Mouse (Mus musculus) urinary bladder, adult 2 months (tissue): ENCODE results near the gene Upf3a. TPM values are rescaled to one million over a fixed set of nuclear protein-coding genes. Genes with fewer than 3 reads are reported as not detected.

Experiments
- polyA plus RNA-seq: library from polyadenylated mRNA; depleted of rRNA; stranded (reverse); fragments of >200 nt; gene quantifications from 2 replicates; pipeline ENCODE4 v1.2.3, GENCODE M21; 2012; rRNA removed

Upf3a gene
- polyA plus RNA-seq, 1 experiment = 21.3 TPM

Other genes starting within 250 kb of the Upf3a start
- 0.04 and 0.07 TPM in 2 replicates for gene 1700029H14Rik, start 223.2 kb upstream of the Upf3a start, polyA plus RNA-seq
- 49.5 and 51.4 TPM in 2 replicates for gene Rasa3, start 108.0 kb upstream of the Upf3a start, polyA plus RNA-seq
- 0.11 and 0.27 TPM in 2 replicates for gene Cfap97d2, start 79.7 kb upstream of the Upf3a start, polyA plus RNA-seq
- gene Cdc16, start 27.9 kb upstream of the Upf3a start, polyA plus RNA-seq = 62.2 and 65.9 TPM in 2 replicates
- not detected in 2 replicates for gene AF366264, start 52.8 kb downstream of the Upf3a start, polyA plus RNA-seq
- 14.2 and 15.3 TPM in 2 replicates for gene Champ1, start 84.0 kb downstream of the Upf3a start, polyA plus RNA-seq
- gene Coprs, start 104.7 kb downstream of the Upf3a start, polyA plus RNA-seq = 14.7 and 18.0 TPM in 2 replicates